Mouse (Mus musculus) MEL (cell line): ENCODE results near the gene Rundc1. TPM values are rescaled to one million over a fixed set of nuclear protein-coding genes. Genes with fewer than 3 reads are reported as not detected.

ENCODE experiments used
- DNase-seq: peaks from one replicate; pipeline ENCODE4 v3.0.0; 2011; ENCODE audit warnings: low read depth, low spot score
- H3K27ac ChIP-seq: 2 replicates; pipeline ENCODE4 v1.5.1; 2012; ENCODE audit warnings: low read depth, mild to moderate bottlenecking, control low read depth, low read length, moderate library complexity; ENCODE audit not compliant: control insufficient read depth
- H3K27me3 ChIP-seq, 2 experiments: fragments of 150-350 bp in 1 of 2; sonication (generic) in 1 of 2; 2 replicates each; pipeline ENCODE4 v1.6.1; 2012; ENCODE audit warnings: low read length in 2 of 2, mild to moderate bottlenecking in 2 of 2, improper control_type of control experiment in 1 of 2, moderate library complexity in 1 of 2; ENCODE audit not compliant: insufficient read depth in 2 of 2, control insufficient read depth in 1 of 2
- H3K36me3 ChIP-seq, 2 experiments: 2 replicates each; pipeline ENCODE4 v1.6.1; 2012 to 2014; ENCODE audit warnings: low read length in 2 of 2, improper control_type of control experiment in 1 of 2, inconsistent platforms in 1 of 2, mild to moderate bottlenecking in 1 of 2; ENCODE audit not compliant: insufficient read depth in 2 of 2, control insufficient read depth in 1 of 2
- H3K4me1 ChIP-seq, 2 experiments: fragments of 150-350 bp in 1 of 2; sonication (generic) in 1 of 2; 2 replicates each; pipeline ENCODE4 v1.6.1; 2012; ENCODE audit warnings: low read length in 2 of 2, improper control_type of control experiment in 1 of 2, mild to moderate bottlenecking in 1 of 2; ENCODE audit not compliant: insufficient read depth in 2 of 2, control insufficient read depth in 1 of 2
- H3K4me3 ChIP-seq, 2 experiments: fragments of 150-350 bp in 1 of 2; sonication (generic) in 1 of 2; 2 replicates each; pipeline ENCODE4 v1.5.1; 2012; ENCODE audit warnings: low read depth in 2 of 2, low read length in 2 of 2, mild to moderate bottlenecking in 2 of 2, moderate library complexity in 2 of 2, control low read depth in 1 of 2, improper control_type of control experiment in 1 of 2; ENCODE audit not compliant: control insufficient read depth in 1 of 2, insufficient read depth in 1 of 2
- H3K79me2 ChIP-seq: 2 replicates; pipeline ENCODE4 v1.6.1; 2012; ENCODE audit warnings: mild to moderate bottlenecking, low read length, moderate library complexity; ENCODE audit not compliant: control insufficient read depth, poor library complexity, insufficient read depth
- H3K9ac ChIP-seq: 2 replicates; pipeline ENCODE4 v1.6.1; 2012; ENCODE audit warnings: low read depth, mild to moderate bottlenecking, control low read depth, low read length, moderate library complexity; ENCODE audit not compliant: control insufficient read depth, poor library complexity, severe bottlenecking
- H3K9me3 ChIP-seq: fragments of 150-350 bp; sonication (generic); replicated peaks from 2 replicates; pipeline ENCODE4 v1.6.1; 2012; ENCODE audit warnings: mild to moderate bottlenecking, low read length, improper control_type of control experiment, moderate library complexity; ENCODE audit not compliant: insufficient read depth
- CTCF ChIP-seq, 3 experiments: IDR thresholded peaks in 2 of 3; conservative IDR thresholded peaks in 1 of 3; 2 replicates each; pipeline ENCODE4 v1.5.1; 2011 to 2012; ENCODE audit warnings: low read length in 3 of 3, low read depth in 2 of 3, mild to moderate bottlenecking in 2 of 3, improper control_type of control experiment in 1 of 3, inconsistent platforms in 1 of 3, mixed read lengths in 1 of 3, moderate library complexity in 1 of 3; ENCODE audit not compliant: control insufficient read depth in 1 of 3, insufficient read depth in 1 of 3, poor library complexity in 1 of 3, severe bottlenecking in 1 of 3
- E2F4 ChIP-seq: IDR thresholded peaks from 2 replicates; pipeline ENCODE4 v1.6.1; 2011; ENCODE audit warnings: low read depth, low read length, improper control_type of control experiment, borderline replicate concordance
- ETS1 ChIP-seq: IDR thresholded peaks from 2 replicates; pipeline ENCODE4 v1.6.1; 2012; ENCODE audit warnings: low read depth, mild to moderate bottlenecking, inconsistent platforms, low read length, improper control_type of control experiment, moderate library complexity
- GATA1 ChIP-seq: IDR thresholded peaks from 2 replicates; pipeline ENCODE4 v1.6.1; 2011; ENCODE audit warnings: low read depth, low read length, improper control_type of control experiment
- HCFC1 ChIP-seq: IDR thresholded peaks from 2 replicates; pipeline ENCODE4 v1.6.1; 2012; ENCODE audit warnings: low read depth, mild to moderate bottlenecking, inconsistent platforms, low read length, improper control_type of control experiment, moderate library complexity
- JUND ChIP-seq: IDR thresholded peaks from 2 replicates; pipeline ENCODE4 v1.6.1; 2011; ENCODE audit warnings: low read depth, mild to moderate bottlenecking, improper control_type of control experiment, low read length
- KAT2A ChIP-seq: conservative IDR thresholded peaks from 2 replicates; pipeline ENCODE4 v1.6.1; 2012; ENCODE audit warnings: low read depth, low read length, improper control_type of control experiment, inconsistent platforms
- MAZ ChIP-seq: IDR thresholded peaks from 2 replicates; pipeline ENCODE4 v1.6.1; 2012; ENCODE audit warnings: low read depth, mild to moderate bottlenecking, inconsistent platforms, low read length, improper control_type of control experiment
- MEF2A ChIP-seq: IDR thresholded peaks from 2 replicates; pipeline ENCODE4 v1.6.1; 2014; ENCODE audit warnings: low read depth, mild to moderate bottlenecking, inconsistent platforms, low read length, improper control_type of control experiment; ENCODE audit not compliant: poor library complexity, insufficient replicate concordance, severe bottlenecking; ENCODE audit errors: extremely low read depth
- MYB ChIP-seq: IDR thresholded peaks from 2 replicates; pipeline ENCODE4 v1.6.1; 2011; ENCODE audit warnings: mild to moderate bottlenecking, low read depth, low read length, improper control_type of control experiment
- MYC ChIP-seq: IDR thresholded peaks from 2 replicates; pipeline ENCODE4 v1.6.1; 2011; ENCODE audit warnings: low read depth, mild to moderate bottlenecking, low read length, improper control_type of control experiment, moderate library complexity
- NELFE ChIP-seq: IDR thresholded peaks from 2 replicates; pipeline ENCODE4 v1.6.1; 2011; ENCODE audit warnings: low read depth, low read length, improper control_type of control experiment
- NRF1 ChIP-seq: IDR thresholded peaks from 2 replicates; pipeline ENCODE4 v1.6.1; 2014; ENCODE audit warnings: low read depth, mild to moderate bottlenecking, inconsistent platforms, low read length, improper control_type of control experiment, moderate library complexity; ENCODE audit not compliant: poor library complexity, insufficient read depth, severe bottlenecking
- POLR2A ChIP-seq, 2 experiments: IDR thresholded peaks; 2 replicates each; pipeline ENCODE4 v1.6.1; 2011 to 2012; ENCODE audit warnings: low read length in 2 of 2, mild to moderate bottlenecking in 2 of 2, control low read depth in 1 of 2, improper control_type of control experiment in 1 of 2, low read depth in 1 of 2, moderate library complexity in 1 of 2; ENCODE audit not compliant: control insufficient read depth in 1 of 2, insufficient read depth in 1 of 2, poor library complexity in 1 of 2
- POLR2AphosphoS2 ChIP-seq: IDR thresholded peaks from 2 replicates; pipeline ENCODE4 v1.6.1; 2011; ENCODE audit warnings: low read length, improper control_type of control experiment
- RAD21 ChIP-seq: IDR thresholded peaks from 2 replicates; pipeline ENCODE4 v1.6.1; 2011; ENCODE audit warnings: mild to moderate bottlenecking, low read depth, low read length, improper control_type of control experiment
- RCOR1 ChIP-seq: IDR thresholded peaks from 2 replicates; pipeline ENCODE4 v1.6.1; 2012; ENCODE audit warnings: low read depth, mild to moderate bottlenecking, inconsistent platforms, low read length, improper control_type of control experiment
- SIN3A ChIP-seq: IDR thresholded peaks from 2 replicates; pipeline ENCODE4 v1.6.1; 2012; ENCODE audit warnings: low read length, improper control_type of control experiment, inconsistent platforms
- SMC3 ChIP-seq: IDR thresholded peaks from 2 replicates; pipeline ENCODE4 v1.6.1; 2011; ENCODE audit warnings: low read depth, low read length, improper control_type of control experiment
- TAL1 ChIP-seq: IDR thresholded peaks from 2 replicates; pipeline ENCODE4 v1.6.1; 2012; ENCODE audit warnings: mild to moderate bottlenecking, inconsistent platforms, low read length, moderate library complexity, mixed read lengths
- TBP ChIP-seq: IDR thresholded peaks from 2 replicates; pipeline ENCODE4 v1.8.0; 2011; ENCODE audit warnings: low read depth, low read length, improper control_type of control experiment
- TCF12 ChIP-seq: IDR thresholded peaks from 2 replicates; pipeline ENCODE4 v1.6.1; 2014; ENCODE audit warnings: low read depth, mild to moderate bottlenecking, inconsistent platforms, low read length, improper control_type of control experiment, moderate library complexity
- UBTF ChIP-seq: IDR thresholded peaks from 2 replicates; pipeline ENCODE4 v1.6.1; 2012; ENCODE audit warnings: low read depth, mild to moderate bottlenecking, inconsistent platforms, low read length, improper control_type of control experiment, moderate library complexity, borderline replicate concordance; ENCODE audit not compliant: insufficient read depth
- USF1 ChIP-seq: IDR thresholded peaks from 2 replicates; pipeline ENCODE4 v1.6.1; 2014; ENCODE audit warnings: low read depth, mild to moderate bottlenecking, inconsistent platforms, low read length, improper control_type of control experiment, moderate library complexity
- USF2 ChIP-seq, 2 experiments: IDR thresholded peaks; 2 replicates each; pipeline ENCODE4 v1.6.1; 2011 to 2012; ENCODE audit warnings: improper control_type of control experiment in 2 of 2, low read length in 2 of 2, borderline replicate concordance in 1 of 2, inconsistent platforms in 1 of 2, low read depth in 1 of 2, mild to moderate bottlenecking in 1 of 2; ENCODE audit not compliant: insufficient read depth in 1 of 2
- ZC3H11A ChIP-seq: IDR thresholded peaks from 2 replicates; pipeline ENCODE4 v1.6.1; 2012; ENCODE audit warnings: low read depth, mild to moderate bottlenecking, inconsistent platforms, low read length, improper control_type of control experiment
- ZNF384 ChIP-seq: IDR thresholded peaks from 2 replicates; pipeline ENCODE4 v1.6.1; 2012; ENCODE audit warnings: low read depth, mild to moderate bottlenecking, inconsistent platforms, low read length, improper control_type of control experiment
- polyA plus RNA-seq, 2 experiments: library from polyadenylated mRNA; stranded (reverse) in 1 of 2; unstranded in 1 of 2; fragments of >175 nt in 1 of 2; fragments of >200 nt in 1 of 2; gene quantifications; 2 replicates each; pipeline versions ENCODE4 v1.2.1 to v1.2.4; 2012; ENCODE audit warnings: low replicate concordance in 2 of 2, low read depth in 1 of 2; ENCODE audit not compliant: insufficient read length in 2 of 2, insufficient read depth in 1 of 2, missing spikeins in 1 of 2
- total RNA-seq: library from RNA; depleted of rRNA; stranded (reverse); fragments of 300-350 nt; gene quantifications from 2 replicates; pipeline ENCODE4 v1.2.3, GENCODE M21; 2012

The Rundc1 gene
- total and polyA plus RNA-seq, 3 experiments, result 9.2 to 13.1 TPM; not detected in 1

GRCm38 (mm10) chr11:101477194-101477551, 52.3 kb downstream of the Rundc1 start:
- H3K4me3 ChIP-seq, result no peak overlapping the region
- no peak overlapping the region for H3K27ac ChIP-seq
- H3K9ac ChIP-seq, result no peak overlapping the region
- DNase-seq, result no peak
- no peaks in the 10 kb centered on the region; a peak in 1 of 4 replicates for H3K36me3 ChIP-seq
- no peaks in the 10 kb centered on the region for H3K27me3 ChIP-seq
- TF ChIP-seq NELFE, result no peak
- TF ChIP-seq TCF12, result no peak
- TF ChIP-seq ZC3H11A, result no peak
- no peak for TF ChIP-seq SMC3
- TF ChIP-seq MEF2A, result no peak
- no peak for TF ChIP-seq USF2 (IDR thresholded peaks at IDR 0.05; ENCODE audit: borderline replicate concordance in 1 of 2, insufficient read depth in 1 of 2, low read depth in 1 of 2, low read length in 2 of 2)
- no peak for TF ChIP-seq POLR2A (IDR thresholded peaks at IDR 0.05; ENCODE audit: control insufficient read depth in 1 of 2, insufficient read depth in 1 of 2, low read depth in 1 of 2, low read length in 2 of 2, poor library complexity in 1 of 2)
- no peak for TF ChIP-seq RAD21
- no peak for TF ChIP-seq MYB
- TF ChIP-seq ZNF384, result no peak
- no peak for TF ChIP-seq MYC
- TF ChIP-seq KAT2A, result no peak
- H3K79me2 ChIP-seq, result no peaks in the 10 kb centered on the region
- no peaks in the 10 kb centered on the region for H3K4me1 ChIP-seq
- no peaks in the 10 kb centered on the region for H3K9me3 ChIP-seq

GRCm38 (mm10) chr11:101477552-101478211, 52.8 kb downstream of the Rundc1 start:
- no peak for DNase-seq
- H3K4me1 ChIP-seq, result no peaks in the 10 kb centered on the region
- H3K27me3 ChIP-seq, result no peaks in the 10 kb centered on the region
- H3K79me2 ChIP-seq, result no peaks in the 10 kb centered on the region
- H3K36me3 ChIP-seq, result no peaks in the 10 kb centered on the region; a peak in 1 of 4 replicates
- TF ChIP-seq UBTF (no peak), JUND (no peak), RCOR1 (no peak), SIN3A (no peak), E2F4 (no peak), GATA1 (no peak), MEF2A (no peak), ETS1 (no peak), TBP (no peak), USF2 (IDR thresholded peaks at IDR 0.05; ENCODE audit: borderline replicate concordance in 1 of 2, insufficient read depth in 1 of 2, low read depth in 1 of 2, low read length in 2 of 2) (no peak), NRF1 (no peak), TAL1 (no peak), HCFC1 (no peak), MYC (no peak), USF1 (no peak), MAZ (no peak), CTCF (IDR thresholded peaks at IDR 0.05 in 2 of 3, conservative IDR thresholded peaks at IDR 0.05 in 1 of 3; ENCODE audit: control insufficient read depth in 1 of 3, insufficient read depth in 1 of 3, low read depth in 2 of 3, low read length in 3 of 3, poor library complexity in 1 of 3, severe bottlenecking in 1 of 3) (no peak), POLR2AphosphoS2 (no peak)
- no peak overlapping the region for H3K27ac ChIP-seq
- H3K9ac ChIP-seq, result no peak overlapping the region
- H3K4me3 ChIP-seq, result no peak overlapping the region
- H3K9me3 ChIP-seq, result no peaks in the 10 kb centered on the region
